Mouse (Mus musculus) small intestine, adult 2 months (tissue): Measurements from ENCODE around the gene Nsl1.

Experiments
- CTCF ChIP-seq: fragments of 200-500 bp; IDR thresholded peaks from 2 replicates; pipeline ENCODE4 v1.5.1; 2012; ENCODE audit warnings: low read depth, mild to moderate bottlenecking, control low read depth, inconsistent platforms, low read length, moderate library complexity, mixed read lengths; ENCODE audit not compliant: insufficient replicate concordance, insufficient read length; ENCODE audit errors: extremely low read depth
- POLR2A ChIP-seq: fragments of 200-500 bp; IDR thresholded peaks from 2 replicates; pipeline ENCODE4 v1.6.1; 2012; ENCODE audit warnings: low read depth, mild to moderate bottlenecking, control low read depth, inconsistent platforms, low read length, moderate library complexity

- no peak for TF ChIP-seq CTCF
- TF ChIP-seq POLR2A, result no peak
These were observed 2.4 kb downstream of the Nsl1 start for GRCm38 (mm10) chr1:191065188-191065587.
